Mouse (Mus musculus) layer of hippocampus, adult 11-12 months (tissue): Measurements from ENCODE around the gene Gm20517.

Experiments
- DNase-seq: peaks from one replicate; pipeline ENCODE4 v3.0.0; 2022; ENCODE audit warnings: low spot score

Gene Gm20517

GRCm38 (mm10) chr17:47678238-47678637, 66.8 kb downstream of the Gm20517 start:
- no peak for DNase-seq

- no peak for DNase-seq
These were observed 67.3 kb downstream of the Gm20517 start for GRCm38 (mm10) chr17:47678702-47679101.

GRCm38 (mm10) chr17:47682836-47683235, 71.4 kb downstream of the Gm20517 start:
- no peak for DNase-seq

- DNase-seq: peak; percentile 96
These were observed 76.3 kb downstream of the Gm20517 start for GRCm38 (mm10) chr17:47687409-47688343.

- DNase-seq: no peak
These were observed 76.9 kb downstream of the Gm20517 start, which contains the start of gene Tomm6 for GRCm38 (mm10) chr17:47688344-47688607. Tomm6 (minus strand) TSS chr17:47688386.

GRCm38 (mm10) chr17:47688608-47689575, 77.5 kb downstream of the Gm20517 start, which contains the start of gene Frs3:
Frs3 (plus strand) TSS chr17:47689030.
- DNase-seq: peak; percentile 75

GRCm38 (mm10) chr17:47689894-47690293, 78.5 kb downstream of the Gm20517 start:
- DNase-seq: no peak

GRCm38 (mm10) chr17:47691650-47692049, 80.3 kb downstream of the Gm20517 start:
- DNase-seq: no peak

GRCm38 (mm10) chr17:47693671-47694441, 82.5 kb downstream of the Gm20517 start:
- no peak for DNase-seq

- no peak for DNase-seq
These were observed 82.9 kb downstream of the Gm20517 start, which contains the start of gene Gm21981 for GRCm38 (mm10) chr17:47694442-47694502. Gm21981 (minus strand) TSS chr17:47694455.

- peak; percentile 98 for DNase-seq
These were observed 83.3 kb downstream of the Gm20517 start, which contains the start of gene Prickle4 for GRCm38 (mm10) chr17:47694503-47695336. Prickle4 (minus strand) TSS chr17:47694736.

- no peak for DNase-seq
These were observed 83.9 kb downstream of the Gm20517 start for GRCm38 (mm10) chr17:47695337-47695710.

GRCm38 (mm10) chr17:47698156-47698555, 86.8 kb downstream of the Gm20517 start:
- DNase-seq: no peak

- DNase-seq: no peak
These were observed 87.7 kb downstream of the Gm20517 start for GRCm38 (mm10) chr17:47699055-47699454.

- DNase-seq: no peak
These were observed 90.4 kb downstream of the Gm20517 start for GRCm38 (mm10) chr17:47701793-47702192.

- DNase-seq: no peak
These were observed 91.4 kb downstream of the Gm20517 start for GRCm38 (mm10) chr17:47702548-47703345.

GRCm38 (mm10) chr17:47703556-47703955, 92.2 kb downstream of the Gm20517 start:
- DNase-seq: no peak

- no peak for DNase-seq
These were observed 93.3 kb downstream of the Gm20517 start for GRCm38 (mm10) chr17:47704692-47705091.

- no peak for DNase-seq
These were observed 94.8 kb downstream of the Gm20517 start for GRCm38 (mm10) chr17:47706196-47706595.

GRCm38 (mm10) chr17:47707961-47708360, 96.6 kb downstream of the Gm20517 start:
- no peak for DNase-seq

- no peak for DNase-seq
These were observed 97.6 kb downstream of the Gm20517 start for GRCm38 (mm10) chr17:47708972-47709371.
